Mouse (Mus musculus): ENCODE measurements at regions not wholly inside any gene's neighbourhood (a gene's known extent, or its start where the extent isn't known, plus 50 kb on each side); places are given as distances from the start of the nearest gene placed in this dataset.

- TF ChIP-seq CTCF (conservative IDR thresholded peaks at IDR 0.05 in 1 of 2, IDR thresholded peaks at IDR 0.05 in 1 of 2; ENCODE audit: low read depth in 2 of 2, low read length in 2 of 2) = no peak
- no peak for TF ChIP-seq POLR2A (IDR thresholded peaks at IDR 0.05; ENCODE audit: low read depth, low read length)
- TF ChIP-seq ZNF384 (IDR thresholded peaks at IDR 0.05; ENCODE audit: low read depth, low read length) = no peak
- TF ChIP-seq MAFK (IDR thresholded peaks at IDR 0.05; ENCODE audit: insufficient replicate concordance, low read length) = no peak
- no peak for TF ChIP-seq CHD1 (IDR thresholded peaks at IDR 0.05; ENCODE audit: low read depth, low read length)
- TF ChIP-seq MXI1 (IDR thresholded peaks at IDR 0.05; ENCODE audit: low read depth, low read length) = no peak
- no peak for TF ChIP-seq KAT2A (IDR thresholded peaks at IDR 0.05; ENCODE audit: insufficient replicate concordance, low read length)
- no peak for TF ChIP-seq SMC3 (IDR thresholded peaks at IDR 0.05; ENCODE audit: low read depth, low read length)
Measured at GRCm38 (mm10) chr16:85333543-85333942, 160.0 kb upstream of the App start.
